Mouse (Mus musculus): ENCODE data around the gene Ptpdc1.

Gene Ptpdc1

GRCm38 (mm10) chr13:48586496-48586895 lies 39.0 kb downstream of the Ptpdc1 start:
- DNase-seq (ENCODE audit: low read depth, low spot score): no peak

GRCm38 (mm10) chr13:48585786-48586185 lies 39.7 kb downstream of the Ptpdc1 start:
- no peak for DNase-seq (ENCODE audit: low read depth, low spot score)

GRCm38 (mm10) chr13:48582688-48583379 lies 42.6 kb downstream of the Ptpdc1 start:
- no peak for DNase-seq (ENCODE audit: low read depth, low spot score)

- no peak for DNase-seq (ENCODE audit: low read depth, low spot score)
These were observed 46.8 kb downstream of the Ptpdc1 start for GRCm38 (mm10) chr13:48578616-48579015.

GRCm38 (mm10) chr13:48577836-48578235 lies 47.6 kb downstream of the Ptpdc1 start:
- DNase-seq (ENCODE audit: low read depth, low spot score): no peak

- DNase-seq (ENCODE audit: low read depth, low spot score): no peak
These were observed 48.5 kb downstream of the Ptpdc1 start for GRCm38 (mm10) chr13:48577007-48577406.

GRCm38 (mm10) chr13:48574718-48575117 lies 50.7 kb downstream of the Ptpdc1 start:
- DNase-seq (ENCODE audit: low read depth, low spot score): no peak

GRCm38 (mm10) chr13:48573525-48574355 lies 51.7 kb downstream of the Ptpdc1 start:
- DNase-seq (ENCODE audit: low read depth, low spot score): no peak

- DNase-seq (ENCODE audit: low read depth, low spot score): no peak
These were observed 53.3 kb downstream of the Ptpdc1 start for GRCm38 (mm10) chr13:48572127-48572526.

- no peak for DNase-seq (ENCODE audit: low read depth, low spot score)
These were observed 54.2 kb downstream of the Ptpdc1 start for GRCm38 (mm10) chr13:48571298-48571697.

- DNase-seq (ENCODE audit: low read depth, low spot score): no peak
These were observed 55.8 kb downstream of the Ptpdc1 start for GRCm38 (mm10) chr13:48569576-48570132.

GRCm38 (mm10) chr13:48567646-48568045 lies 57.8 kb downstream of the Ptpdc1 start:
- no peak for DNase-seq (ENCODE audit: low read depth, low spot score)

- peak; percentile 61 for DNase-seq (ENCODE audit: low read depth, low spot score)
These were observed 59.1 kb downstream of the Ptpdc1 start for GRCm38 (mm10) chr13:48566116-48566935.

GRCm38 (mm10) chr13:48564881-48565600 lies 60.4 kb downstream of the Ptpdc1 start:
- no peak for DNase-seq (ENCODE audit: low read depth, low spot score)

- no peak for DNase-seq (ENCODE audit: low read depth, low spot score)
These were observed 63.1 kb downstream of the Ptpdc1 start for GRCm38 (mm10) chr13:48562336-48562735.

GRCm38 (mm10) chr13:48561481-48561880 lies 64.0 kb downstream of the Ptpdc1 start:
- DNase-seq (ENCODE audit: low read depth, low spot score): no peak

GRCm38 (mm10) chr13:48555976-48556375 lies 69.5 kb downstream of the Ptpdc1 start:
- no peak for DNase-seq (ENCODE audit: low read depth, low spot score)

GRCm38 (mm10) chr13:48554552-48554951 lies 70.9 kb downstream of the Ptpdc1 start:
- DNase-seq (ENCODE audit: low read depth, low spot score): no peak

GRCm38 (mm10) chr13:48553511-48553910 lies 72.0 kb downstream of the Ptpdc1 start:
- no peak for DNase-seq (ENCODE audit: low read depth, low spot score)

- DNase-seq (ENCODE audit: low read depth, low spot score): no peak
These were observed 73.0 kb downstream of the Ptpdc1 start for GRCm38 (mm10) chr13:48552181-48553090.
